Comparison of ENCODE assay signal across 8 mouse cellular contexts in genomic region chr11:70562287-70562994, GRCm38 (mm10). TPM values are rescaled to one million over a fixed set of nuclear protein-coding genes. Genes with fewer than 3 reads are reported as not detected.
DNase-seq lines count a peak whose midpoint lies in the region; ATAC-seq and TF ChIP-seq lines count a peak whose summit lies in the region.

Gene Mink1, plus strand, starts transcription at chr11:70562881.

- peaks cover 46% of the 10 kb centered on the region for H3K79me2 ChIP-seq in C2C12 (ENCODE audit: control insufficient read depth, insufficient read depth)

- peak within 1 kb of the TSS; percentile 93 for H3K27ac ChIP-seq in heart, embryonic 10.5 days
- peak within 1 kb of the TSS; percentile 92 for H3K27ac ChIP-seq in kidney, embryonic 14.5 days (ENCODE audit: low read depth, low read length)
- peak within 1 kb of the TSS; percentile 70 for H3K27ac ChIP-seq in limb, embryonic 14.5 days (replicated peaks; ENCODE audit: low read depth, low read length)
- peak within 1 kb of the TSS; percentile 83 for H3K27ac ChIP-seq in midbrain, embryonic 16.5 days (ENCODE audit: low read length)

- TF ChIP-seq POLR2A in limb, embryonic 14.5 days (IDR thresholded peaks at IDR 0.05; ENCODE audit: borderline replicate concordance, extremely low read depth, insufficient read depth, insufficient read length) = peak; percentile 46; the same call in 1 of the 2 replicates

- peaks cover 42% of the 10 kb centered on the region for H3K79me3 ChIP-seq in C2C12 (ENCODE audit: low read depth)

- peak; percentile 96 for DNase-seq in brain, adult 2 months (ENCODE audit: low read depth, low spot score)
- DNase-seq in heart, embryonic 10.5 days (ENCODE audit: low spot score) = peak; percentile 95
- peak; percentile 84 for DNase-seq in limb, embryonic 14.5 days (ENCODE audit: low spot score)
- peak; percentile 77 to 85 for DNase-seq in spleen, postnatal 10 days (ENCODE audit: low spot score in 2 of 2)

- peaks cover 31% of the 10 kb centered on the region for H3K4me1 ChIP-seq in heart, embryonic 10.5 days
- H3K4me1 ChIP-seq in kidney, embryonic 14.5 days (ENCODE audit: control insufficient read depth, insufficient read depth, low read length) = peaks cover 25% of the 10 kb centered on the region; the same call in 1 of the 2 replicates
- H3K4me1 ChIP-seq in limb, embryonic 14.5 days (ENCODE audit: control insufficient read depth, insufficient read depth, low read length) = peaks cover 21% of the 10 kb centered on the region
- peaks cover 31% of the 10 kb centered on the region for H3K4me1 ChIP-seq in midbrain, embryonic 16.5 days (ENCODE audit: control insufficient read depth, insufficient read depth, low read length)

- H3K4me2 ChIP-seq in kidney, embryonic 14.5 days (replicated peaks; ENCODE audit: low read depth, low read length) = peak within 1 kb of the TSS; percentile 88
- peak within 1 kb of the TSS; percentile 91 for H3K4me2 ChIP-seq in limb, embryonic 14.5 days (replicated peaks; ENCODE audit: low read depth, low read length, severe bottlenecking)
- H3K4me2 ChIP-seq in midbrain, embryonic 16.5 days (ENCODE audit: low read length) = peak within 1 kb of the TSS; percentile 90

- H3K36me3 ChIP-seq in C2C12 (ENCODE audit: control insufficient read depth, insufficient read depth) = peaks cover 5% of the 10 kb centered on the region
- H3K36me3 ChIP-seq in heart, embryonic 10.5 days = peaks cover 9% of the 10 kb centered on the region; the same call in 1 of the 2 replicates
- H3K36me3 ChIP-seq in kidney, embryonic 14.5 days (ENCODE audit: control insufficient read depth, insufficient read depth, low read length) = no peaks in the 10 kb centered on the region
- H3K36me3 ChIP-seq in limb, embryonic 14.5 days (ENCODE audit: control insufficient read depth, insufficient read depth, low read length) = no peaks in the 10 kb centered on the region
- no peaks in the 10 kb centered on the region for H3K36me3 ChIP-seq in midbrain, embryonic 16.5 days (ENCODE audit: control insufficient read depth, insufficient read depth, low read length)

- peak within 1 kb of the TSS; percentile 88 for H3K9ac ChIP-seq in kidney, embryonic 14.5 days (ENCODE audit: low read depth, low read length)
- peak within 1 kb of the TSS; percentile 79 for H3K9ac ChIP-seq in limb, embryonic 14.5 days (ENCODE audit: low read depth, low read length, severe bottlenecking)
- peak within 1 kb of the TSS; percentile 87 for H3K9ac ChIP-seq in midbrain, embryonic 16.5 days (ENCODE audit: low read depth, low read length)

- peak within 1 kb of the TSS; percentile 80 for H3ac ChIP-seq in C2C12 (ENCODE audit: control insufficient read depth, insufficient read length, low read depth)

- no peaks in the 10 kb centered on the region for H3K9me3 ChIP-seq in heart, embryonic 10.5 days
- no peaks in the 10 kb centered on the region for H3K9me3 ChIP-seq in kidney, embryonic 14.5 days (ENCODE audit: control insufficient read depth, low read length)
- no peaks in the 10 kb centered on the region for H3K9me3 ChIP-seq in limb, embryonic 14.5 days (ENCODE audit: control insufficient read depth, low read length)
- no peaks in the 10 kb centered on the region for H3K9me3 ChIP-seq in midbrain, embryonic 16.5 days (replicated peaks; ENCODE audit: control insufficient read depth, low read length, poor library complexity, severe bottlenecking)

- 0% methylated on average over 54 of the region's 57 CpGs for WGBS in heart, embryonic 10.5 days
- WGBS in kidney, embryonic 14.5 days = 1% methylated on average over 38 of the region's 57 CpGs
- under 1% methylated on average over 41 of the region's 57 CpGs for WGBS in limb, embryonic 14.5 days
- WGBS in midbrain, embryonic 16.5 days = under 1% methylated on average over 52 of the region's 57 CpGs

- H3K27me3 ChIP-seq in C2C12 (ENCODE audit: control insufficient read depth, insufficient read depth, insufficient read length) = no peaks in the 10 kb centered on the region
- H3K27me3 ChIP-seq in heart, embryonic 10.5 days (ENCODE audit: insufficient read depth, poor library complexity, severe bottlenecking) = no peaks in the 10 kb centered on the region
- no peaks in the 10 kb centered on the region for H3K27me3 ChIP-seq in kidney, embryonic 14.5 days (ENCODE audit: control insufficient read depth, insufficient read depth, low read length)
- no peaks in the 10 kb centered on the region for H3K27me3 ChIP-seq in limb, embryonic 14.5 days (ENCODE audit: control insufficient read depth, insufficient read depth, low read length)
- no peaks in the 10 kb centered on the region for H3K27me3 ChIP-seq in midbrain, embryonic 16.5 days (ENCODE audit: control insufficient read depth, insufficient read depth, low read depth, low read length)

- TF ChIP-seq CTCF in C2C12 (IDR thresholded peaks at IDR 0.05; ENCODE audit: control insufficient read depth, insufficient read depth, insufficient read length) = no peak

- ATAC-seq in erythroblast, adult 5-6 weeks (replicated peaks; ENCODE audit: low FRiP score, poor library complexity, severe bottlenecking) = peak; percentile 69
- ATAC-seq in kidney, embryonic 14.5 days (ENCODE audit: low FRiP score, low TSS enrichment) = peak; percentile 91
- peak; percentile 90 for ATAC-seq in limb, embryonic 14.5 days (ENCODE audit: low FRiP score, low read depth)
- ATAC-seq in midbrain, embryonic 16.5 days = peak; percentile 95

- peak within 1 kb of the TSS; percentile 90 for H3K4me3 ChIP-seq in C2C12 (ENCODE audit: insufficient read depth, poor library complexity, severe bottlenecking)
- peak within 1 kb of the TSS; percentile 82 for H3K4me3 ChIP-seq in heart, embryonic 10.5 days
- H3K4me3 ChIP-seq in kidney, embryonic 14.5 days (ENCODE audit: low read length) = peak within 1 kb of the TSS; percentile 86
- peak within 1 kb of the TSS; percentile 93 for H3K4me3 ChIP-seq in limb, embryonic 14.5 days (replicated peaks; ENCODE audit: low read length)
- peak within 1 kb of the TSS; percentile 89 for H3K4me3 ChIP-seq in midbrain, embryonic 16.5 days (ENCODE audit: low read depth, low read length)

TF ChIP-seq in C2C12, 6 proteins besides CTCF, POLR2A, EP300 and RAD21:
- TF ChIP-seq MAX (IDR thresholded peaks at IDR 0.05) (peak; percentile 61), CEBPB (IDR thresholded peaks at IDR 0.05; ENCODE audit: low read depth) (no peak), MYOG (IDR thresholded peaks at IDR 0.05; ENCODE audit: control insufficient read depth, extremely low read depth, insufficient read length) (no peak), USF1 (IDR thresholded peaks at IDR 0.05; ENCODE audit: low read depth) (peak; percentile 83)
TF ChIP-seq in C2C12: peak in this region for 2.

RNA-seq across cellular contexts. Expression of gene Mink1, which starts in this region (rescaled TPM):
- 34.5 TPM for polyA plus RNA-seq in C2C12 (2012; fragmentation: generic; extraction: Trizol)
- 3.6 and 6.0 TPM in 2 replicates for total RNA-seq in erythroblast, adult 5-6 weeks (2015; ENCODE audit: low replicate concordance)
- 0.98 and 1.3 TPM in 2 replicates for total RNA-seq in erythroblast, adult 5-6 weeks (2017; ENCODE audit: low replicate concordance)
- 12.6 and 14.9 TPM in 2 replicates for polyA plus RNA-seq in heart, embryonic 10.5 days (2016; fragmentation: Nextera tagmentation; extraction: Ambion mirVana)
- polyA plus RNA-seq in kidney, embryonic 14.5 days (2014; fragmentation: Nextera tagmentation; extraction: Ambion mirVana) = 14.7 and 21.0 TPM in 2 replicates
- polyA plus RNA-seq in limb, embryonic 14.5 days (2012; rRNA removed) = 91.2 and 114 TPM in 2 replicates
- polyA plus RNA-seq in limb, embryonic 14.5 days (2014; fragmentation: Nextera tagmentation; extraction: Ambion mirVana) = 19.8 and 23.0 TPM in 2 replicates
- polyA plus RNA-seq in midbrain, embryonic 16.5 days (2015; fragmentation: Nextera tagmentation; extraction: Ambion mirVana) = 16.7 and 18.2 TPM in 2 replicates

Comparison
In these comparisons a context has a peak if more than half of its experiments do, and no peak if none do; other contexts are left out.
1. Peak in every context shown above with its lines: DNase-seq, ATAC-seq, H3K4me3 ChIP-seq and H3K27ac ChIP-seq.